Mouse (Mus musculus): ENCODE data around the gene Skint5. TPM values are rescaled to one million over a fixed set of nuclear protein-coding genes. Genes with fewer than 3 reads are reported as not detected.

Gene Skint5
- not detected in 2 replicates for polyA plus RNA-seq (2012; ENCODE audit: low replicate concordance)

DNA sequence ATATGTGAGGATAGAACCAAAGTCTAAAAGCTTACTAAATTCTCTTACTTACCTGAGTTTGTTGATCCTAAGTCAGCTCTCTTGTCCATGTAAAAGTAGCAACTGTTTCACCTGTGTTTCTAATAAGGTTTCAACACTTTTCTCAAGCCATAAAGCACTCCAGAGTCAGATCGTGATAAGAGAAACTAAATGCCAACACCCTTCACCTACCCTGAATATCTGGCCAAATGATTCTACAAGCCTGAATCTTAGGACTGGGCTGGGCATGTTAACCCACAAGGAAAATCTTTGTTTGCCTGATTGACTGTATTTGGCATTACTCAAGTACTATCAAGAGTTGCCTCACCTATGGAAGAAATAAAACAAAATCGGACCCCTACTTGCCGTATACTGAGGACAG, at the start of gene Skint5:
Gene Skint5, minus strand, starts transcription at position 101 of the 400 bp plus-strand sequence.

Other genes starting within 250 kb of the Skint5 start
- gene Skint11, start 163.9 kb upstream of the Skint5 start, polyA plus RNA-seq (2012; ENCODE audit: low replicate concordance): not detected in 2 replicates